Mouse (Mus musculus) layer of hippocampus, adult 9-11 months (tissue): ENCODE data around the gene Mark2.

ENCODE experiments used
- DNase-seq: peaks from one replicate; pipeline ENCODE4 v3.0.0; 2022

The Mark2 gene

GRCm38 (mm10) chr19:7294098-7294876 lies 47.4 kb downstream of the Mark2 start:
- no peak for DNase-seq

GRCm38 (mm10) chr19:7291958-7292709 lies 49.5 kb downstream of the Mark2 start:
- no peak for DNase-seq

- no peak for DNase-seq
Measured at GRCm38 (mm10) chr19:7289767-7290166, 51.9 kb downstream of the Mark2 start.

GRCm38 (mm10) chr19:7288288-7288687 lies 53.4 kb downstream of the Mark2 start:
- DNase-seq: no peak

DNA sequence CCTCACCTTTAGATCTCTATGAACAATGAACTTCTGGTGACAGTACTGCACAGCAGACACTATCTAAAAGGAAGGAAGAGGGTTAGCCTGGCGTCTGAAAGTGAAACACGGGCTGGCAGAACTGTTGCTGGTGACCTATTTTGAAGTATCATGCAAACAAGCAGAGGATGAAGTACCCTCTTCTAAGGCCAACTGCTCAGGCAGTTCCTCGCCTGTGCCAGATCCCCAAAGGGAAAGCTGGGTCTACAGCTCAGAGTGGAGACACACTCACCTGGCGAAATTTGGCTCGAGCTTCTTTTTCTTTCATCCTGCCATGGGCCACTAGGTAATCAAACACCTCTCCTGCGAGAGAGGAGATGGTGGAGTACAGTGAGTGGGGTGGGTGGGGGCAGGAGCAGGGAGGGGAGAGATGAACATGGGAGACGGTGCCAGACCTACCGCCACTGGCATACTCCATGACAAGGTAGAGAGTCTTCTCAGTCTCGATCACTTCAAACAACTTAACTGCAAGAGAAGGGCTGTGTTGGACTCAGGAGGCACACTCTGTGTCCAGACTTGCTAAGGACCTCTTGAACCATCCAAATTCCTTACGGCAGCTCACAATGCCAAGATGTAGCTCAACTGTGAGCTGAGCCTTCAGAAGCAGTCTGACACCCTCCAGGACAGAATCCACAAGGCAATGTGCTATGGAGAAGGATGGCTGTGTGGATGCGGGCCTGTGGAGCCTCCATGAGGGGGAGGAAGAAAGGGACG lies 54.9 kb downstream of the Mark2 start:
- no peak for DNase-seq

GRCm38 (mm10) chr19:7280557-7281330 lies 60.9 kb downstream of the Mark2 start:
- peak; percentile 86 for DNase-seq

GRCm38 (mm10) chr19:7279114-7279513 lies 62.5 kb downstream of the Mark2 start:
- no peak for DNase-seq

DNA sequence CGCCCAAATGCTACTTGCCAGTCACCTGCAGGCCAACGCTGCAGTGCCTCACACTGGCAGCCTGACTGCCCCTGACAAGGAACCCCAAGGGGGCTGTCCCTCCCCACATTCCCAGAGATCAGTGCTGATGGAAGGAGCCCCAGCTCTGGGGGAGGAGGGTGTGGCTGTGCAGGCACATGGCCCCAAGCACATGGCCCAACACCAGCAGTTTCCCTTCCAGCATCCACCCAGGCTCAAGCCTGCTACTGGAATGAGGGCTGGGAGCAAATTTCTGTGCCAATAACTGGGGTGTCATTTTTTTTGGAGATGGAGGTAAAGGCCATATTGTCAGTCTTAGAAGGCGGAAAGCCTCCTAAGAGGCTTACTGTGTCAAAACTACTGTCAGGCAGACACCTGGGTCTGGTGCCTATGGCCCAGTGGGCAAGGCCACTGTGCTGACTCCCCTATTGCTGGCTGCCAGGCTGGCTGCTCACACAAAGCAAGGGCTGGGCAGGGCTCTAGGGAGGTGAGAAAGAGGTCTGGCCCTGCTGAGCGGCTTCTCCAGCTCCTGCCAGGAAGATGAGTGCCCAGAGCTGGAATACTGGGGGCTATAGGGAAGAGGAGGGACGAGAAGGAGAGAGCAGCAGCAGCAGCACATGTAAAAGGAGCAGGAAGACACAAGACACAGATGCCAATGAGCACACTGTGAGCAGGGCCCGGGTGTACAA lies 63.3 kb downstream of the Mark2 start:
- no peak for DNase-seq

DNA sequence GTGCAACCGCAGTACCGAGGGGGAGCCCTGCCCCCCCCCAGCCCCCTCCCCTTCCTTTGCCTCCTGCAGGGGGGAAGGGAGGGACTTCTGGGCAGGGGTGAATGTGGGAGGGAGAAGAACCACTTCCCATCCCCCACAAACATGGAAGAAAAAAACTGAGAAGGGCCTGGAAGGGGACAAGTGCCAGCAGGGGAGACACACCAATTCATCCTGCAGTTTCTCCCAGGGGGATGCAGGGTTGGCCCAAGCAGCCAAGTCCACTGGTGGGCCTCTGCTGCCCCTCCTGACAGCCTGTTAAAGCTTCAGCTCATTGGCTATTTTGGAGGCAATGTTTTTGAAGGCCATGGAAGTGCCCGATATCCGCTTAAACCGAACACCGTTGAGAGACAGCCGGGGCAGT lies 64.9 kb downstream of the Mark2 start:
- no peak for DNase-seq

DNA sequence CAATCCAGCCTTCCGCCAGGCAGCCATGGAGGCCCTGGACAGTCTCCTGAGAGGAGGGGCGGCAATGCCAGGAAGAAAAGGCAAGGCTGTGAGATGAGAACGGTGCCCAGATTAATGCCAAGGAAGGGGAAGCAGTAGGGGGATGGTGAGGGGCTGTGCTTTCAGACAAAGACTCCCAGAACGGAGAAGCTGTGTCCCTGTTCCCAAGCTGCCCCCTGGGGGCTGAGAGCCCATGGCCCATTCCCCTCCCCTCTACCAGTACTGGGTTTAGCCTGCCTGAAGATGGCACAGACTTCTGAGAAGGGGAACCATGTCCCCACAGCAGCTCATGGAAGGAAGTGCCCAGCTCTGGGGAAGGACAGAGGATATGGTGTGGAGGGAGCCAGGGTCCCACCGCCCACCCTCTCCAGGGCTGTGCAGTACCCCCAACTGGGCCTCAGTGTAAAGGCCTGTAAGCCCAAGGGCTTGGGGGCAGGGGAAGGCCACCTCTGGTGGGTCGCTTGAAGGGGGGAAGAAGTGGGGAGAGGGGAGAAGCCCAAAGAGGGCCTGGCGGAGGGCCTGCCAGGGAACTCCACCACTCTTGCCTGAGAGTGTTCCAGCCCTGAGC lies 65.5 kb downstream of the Mark2 start:
- DNase-seq: no peak

- DNase-seq: no peak
Measured at GRCm38 (mm10) chr19:7275131-7275789, 66.4 kb downstream of the Mark2 start.

DNA sequence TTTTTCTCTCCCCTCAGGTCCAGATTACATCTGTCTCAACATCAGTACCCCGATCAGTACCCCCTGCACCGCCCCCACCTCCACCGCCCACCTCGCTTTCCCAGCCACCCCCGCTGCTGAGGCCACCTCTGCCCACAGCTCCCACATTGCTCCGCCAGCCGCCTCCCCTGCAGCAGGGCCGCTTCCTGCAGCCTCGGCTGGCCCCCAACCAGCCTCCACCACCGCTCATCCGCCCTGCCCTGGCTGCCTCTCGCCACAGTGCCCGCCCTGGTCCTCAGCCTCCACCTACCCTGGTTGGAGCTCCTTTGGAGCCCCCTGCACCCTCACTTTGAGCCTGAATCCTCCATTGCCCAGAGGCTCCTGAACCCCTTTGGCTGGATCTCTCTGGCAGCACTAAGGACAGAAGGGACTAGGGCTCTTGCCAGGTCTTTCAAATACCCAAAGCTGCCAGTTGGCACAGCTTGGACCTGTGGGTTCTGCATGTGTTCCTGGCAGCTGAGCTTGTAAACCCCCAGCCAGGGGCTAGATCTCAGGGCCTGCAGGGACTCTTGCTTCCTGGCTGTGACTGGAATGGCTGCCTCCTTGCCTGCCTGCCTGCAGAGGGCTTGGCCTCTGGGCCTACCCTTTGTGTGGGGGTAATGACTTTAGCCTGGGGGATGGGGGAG lies 67.2 kb downstream of the Mark2 start:
- DNase-seq: peak; percentile 71

DNA sequence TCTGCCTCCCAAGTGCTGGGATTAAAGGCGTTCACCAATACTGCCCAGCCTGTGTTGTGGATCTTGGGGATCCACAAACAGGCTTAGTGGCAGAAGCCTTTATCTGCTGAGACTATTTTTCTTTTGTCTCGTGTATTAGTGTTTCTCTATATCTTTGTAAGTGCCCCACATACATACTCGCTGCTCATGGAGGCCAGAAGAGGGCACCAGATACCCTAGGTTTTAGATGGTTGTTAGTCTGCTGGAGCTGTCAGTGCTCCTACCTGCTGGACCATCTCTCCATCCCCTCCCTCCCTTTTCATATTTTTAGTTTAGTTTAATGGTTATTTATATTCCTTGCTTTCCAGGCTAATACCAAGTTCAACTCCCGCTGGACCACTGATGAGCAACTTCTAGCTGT lies 68.2 kb downstream of the Mark2 start:
- DNase-seq: no peak

DNA sequence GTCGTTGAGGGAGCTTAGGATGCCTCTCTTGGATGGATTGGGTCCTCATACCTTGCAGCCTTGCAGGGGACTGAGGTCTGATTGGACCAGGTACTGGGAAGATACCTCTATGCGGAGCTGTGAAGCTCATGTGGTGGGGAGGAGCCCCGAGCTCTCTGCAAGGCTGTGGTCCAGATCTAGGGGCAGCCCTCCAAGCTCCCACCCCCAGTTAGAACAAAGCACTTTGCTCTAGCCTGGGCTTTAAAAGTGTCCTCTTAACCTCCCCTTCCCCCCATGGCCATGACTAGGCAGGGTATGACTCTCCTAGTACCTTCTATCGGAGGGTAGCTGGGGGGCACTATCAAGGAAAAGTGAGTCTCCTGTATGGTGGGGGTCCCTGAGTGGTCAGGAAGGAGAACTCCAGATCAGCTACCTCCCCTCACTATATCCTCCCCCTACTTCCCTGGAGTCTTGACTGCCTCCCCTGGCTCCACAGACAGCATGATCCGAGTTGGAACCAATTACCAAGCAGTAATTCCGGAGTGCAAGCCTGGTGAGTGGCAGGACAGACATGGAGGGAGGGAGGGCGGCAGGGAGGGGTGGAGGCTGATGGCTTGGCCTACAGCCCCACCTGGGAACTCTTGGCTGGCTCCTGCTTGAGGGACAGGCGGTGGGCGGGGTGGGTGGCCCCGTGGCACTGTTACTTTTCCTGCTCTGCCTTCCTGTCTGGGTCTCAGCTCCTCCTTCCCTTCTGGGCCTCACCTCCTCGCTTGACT lies 72.2 kb downstream of the Mark2 start:
- peak; percentile 22 for DNase-seq

GRCm38 (mm10) chr19:7268722-7269090 lies 73.0 kb downstream of the Mark2 start:
- peak; percentile 60 for DNase-seq

DNA sequence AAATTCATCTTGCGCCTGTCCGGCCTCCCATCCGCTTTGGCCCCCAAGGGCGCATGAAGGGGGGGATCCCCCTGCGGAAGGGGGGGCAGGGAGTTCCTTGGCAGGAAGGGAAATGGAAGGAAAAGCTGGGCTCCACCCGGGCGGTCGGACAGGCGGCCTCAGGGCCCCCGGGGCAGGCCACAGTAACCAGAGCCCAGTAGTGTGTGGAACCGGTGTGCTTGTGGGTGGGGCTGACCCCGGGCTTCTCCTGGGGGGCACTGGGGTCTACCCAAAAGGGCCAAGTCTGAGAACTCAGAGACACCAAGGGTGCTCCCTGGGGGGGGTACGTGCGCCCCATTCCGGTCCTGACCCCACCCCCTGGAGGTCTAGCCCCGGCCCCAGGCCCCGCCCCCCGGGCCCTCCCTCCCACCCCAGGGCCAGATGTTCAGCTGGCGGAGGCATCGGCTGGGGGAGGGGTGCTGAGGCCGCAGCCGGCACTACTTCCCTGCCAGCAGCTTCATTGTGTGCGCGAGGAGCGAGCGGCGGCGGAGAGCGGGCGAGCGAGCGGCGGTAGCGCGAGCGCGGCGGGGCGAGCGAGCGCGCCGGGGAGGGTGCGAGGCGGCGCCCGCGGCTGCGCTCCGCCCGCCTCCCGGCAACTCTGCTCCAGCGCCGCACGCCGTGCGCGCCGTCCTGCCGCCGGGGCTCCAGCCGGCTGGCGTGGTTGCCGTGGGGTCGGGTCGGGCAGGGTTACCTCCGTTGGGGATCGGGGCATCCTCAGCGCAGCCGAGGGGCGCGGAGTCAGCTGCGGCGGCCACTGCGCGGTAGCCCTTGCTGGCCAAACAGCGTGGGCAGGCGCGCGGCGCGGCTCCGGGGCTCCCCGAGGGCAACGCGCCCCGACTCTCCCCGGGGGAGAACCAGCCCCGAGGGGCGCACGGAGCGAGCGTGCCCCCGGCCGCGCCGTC lies 73.6 kb downstream of the Mark2 start:
- DNase-seq: peak; percentile 84

GRCm38 (mm10) chr19:7267091-7267741 lies 74.4 kb downstream of the Mark2 start, which contains the start of gene Rcor2:
Rcor2 (plus strand) TSS chr19:7267325.
- DNase-seq: peak; percentile 71

- no peak for DNase-seq
Measured at GRCm38 (mm10) chr19:7266421-7266831, 75.2 kb downstream of the Mark2 start.
